Mouse (Mus musculus): Measurements from ENCODE around the gene Thpo. TPM values are rescaled to one million over a fixed set of nuclear protein-coding genes. Genes with fewer than 3 reads are reported as not detected.

Thpo gene
- total and polyA plus RNA-seq, 3 experiments = not detected

DNA sequence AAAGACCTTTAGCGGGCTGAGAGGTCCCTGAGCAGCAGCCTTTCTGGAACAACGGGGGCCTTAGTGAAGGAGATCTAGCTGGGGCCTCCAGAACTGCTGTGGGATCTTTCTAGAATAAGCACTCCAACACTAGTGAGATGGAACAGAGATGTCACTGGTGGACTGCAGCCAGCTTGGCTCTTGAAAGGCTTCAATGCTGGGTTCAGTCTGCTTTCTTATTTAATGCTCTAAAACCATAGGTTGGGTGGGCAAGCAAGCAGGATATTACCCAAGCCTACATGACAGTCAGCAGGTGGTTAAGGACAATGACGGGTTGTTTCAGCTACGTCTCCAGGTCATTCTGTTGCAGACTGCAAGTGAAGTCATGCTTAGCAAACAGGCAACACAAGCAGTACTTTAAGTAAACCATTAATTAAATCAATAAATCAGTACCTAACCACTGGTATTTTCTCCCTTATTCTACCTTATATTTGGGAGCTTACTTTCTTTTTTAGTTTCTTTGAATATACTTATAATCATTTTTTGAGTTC, 46.9 kb upstream of the Thpo start:
- no peaks in the 10 kb centered on the region for H3K79me2 ChIP-seq (ENCODE audit: control insufficient read depth, insufficient read depth, low read length, poor library complexity)
- H3K4me3 ChIP-seq (ENCODE audit: control insufficient read depth in 1 of 2, insufficient read depth in 1 of 2, low read depth in 2 of 2, low read length in 2 of 2) = no peak overlapping the region
- H3K36me3 ChIP-seq (ENCODE audit: control insufficient read depth in 1 of 2, insufficient read depth in 2 of 2, low read length in 2 of 2) = no peaks in the 10 kb centered on the region
- TF ChIP-seq MEF2A (IDR thresholded peaks at IDR 0.05; ENCODE audit: extremely low read depth, insufficient replicate concordance, low read depth, low read length, poor library complexity, severe bottlenecking) = no peak
- peaks cover 0 to 10% of the 10 kb centered on the region in 2 experiments; a peak in 3 of 4 replicates for H3K27me3 ChIP-seq (ENCODE audit: control insufficient read depth in 1 of 2, insufficient read depth in 2 of 2, low read length in 2 of 2)
- H3K9me3 ChIP-seq (replicated peaks; ENCODE audit: insufficient read depth, low read length) = no peaks in the 10 kb centered on the region
- H3K9ac ChIP-seq (ENCODE audit: control insufficient read depth, low read depth, low read length, poor library complexity, severe bottlenecking) = no peak overlapping the region
- H3K4me1 ChIP-seq (ENCODE audit: control insufficient read depth in 1 of 2, insufficient read depth in 2 of 2, low read length in 2 of 2) = no peaks in the 10 kb centered on the region
- no peak for DNase-seq (ENCODE audit: low read depth, low spot score)
- no peak overlapping the region for H3K27ac ChIP-seq (ENCODE audit: control insufficient read depth, low read depth, low read length)

DNA sequence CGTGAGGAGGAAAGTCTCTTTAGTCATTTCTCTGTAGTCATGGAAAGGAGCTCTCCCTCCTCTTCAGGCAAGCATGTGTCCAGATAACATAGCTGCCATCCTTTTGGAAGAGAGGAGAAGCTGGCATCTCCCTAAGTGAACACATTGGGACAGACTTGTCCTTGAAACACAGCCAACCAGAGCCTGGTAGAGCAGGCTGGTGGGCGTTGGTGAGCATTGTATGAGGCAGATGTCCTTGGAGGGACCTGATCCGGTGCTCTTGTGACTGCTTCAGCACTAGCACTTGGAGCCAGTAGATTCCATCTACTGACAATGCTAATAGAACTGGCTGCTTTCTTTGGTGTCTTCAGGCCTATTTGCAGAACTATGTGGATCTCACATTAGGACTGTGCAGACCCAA, 45.5 kb upstream of the Thpo start:
- Histone ChIP-seq H3K36me3 (ENCODE audit: control insufficient read depth in 1 of 2, insufficient read depth in 2 of 2, low read length in 2 of 2) (no peaks in the 10 kb centered on the region), H3K9me3 (replicated peaks; ENCODE audit: insufficient read depth, low read length) (no peaks in the 10 kb centered on the region), H3K27me3 (ENCODE audit: control insufficient read depth in 1 of 2, insufficient read depth in 2 of 2, low read length in 2 of 2) (peaks cover 0 to 4% of the 10 kb centered on the region in 2 experiments; a peak in 2 of 4 replicates), H3K4me3 (ENCODE audit: control insufficient read depth in 1 of 2, insufficient read depth in 1 of 2, low read depth in 2 of 2, low read length in 2 of 2) (no peak overlapping the region), H3K27ac (ENCODE audit: control insufficient read depth, low read depth, low read length) (no peak overlapping the region), H3K9ac (ENCODE audit: control insufficient read depth, low read depth, low read length, poor library complexity, severe bottlenecking) (no peak overlapping the region), H3K79me2 (ENCODE audit: control insufficient read depth, insufficient read depth, low read length, poor library complexity) (no peaks in the 10 kb centered on the region), H3K4me1 (ENCODE audit: control insufficient read depth in 1 of 2, insufficient read depth in 2 of 2, low read length in 2 of 2) (no peaks in the 10 kb centered on the region)
- TF ChIP-seq MAX (IDR thresholded peaks at IDR 0.05; ENCODE audit: low read length) = no peak
- TF ChIP-seq MYC (IDR thresholded peaks at IDR 0.05; ENCODE audit: low read depth, low read length) = no peak
- TF ChIP-seq HCFC1 (IDR thresholded peaks at IDR 0.05; ENCODE audit: low read depth, low read length) = no peak
- TF ChIP-seq RAD21 (IDR thresholded peaks at IDR 0.05; ENCODE audit: low read depth, low read length) = no peak
- no peak for TF ChIP-seq TBP (IDR thresholded peaks at IDR 0.05; ENCODE audit: low read depth, low read length)
- TF ChIP-seq TCF12 (IDR thresholded peaks at IDR 0.05; ENCODE audit: low read depth, low read length) = no peak
- no peak for TF ChIP-seq MYB (IDR thresholded peaks at IDR 0.05; ENCODE audit: low read depth, low read length)
- DNase-seq (ENCODE audit: low read depth, low spot score) = no peak

- Histone ChIP-seq H3K4me3 (ENCODE audit: control insufficient read depth in 1 of 2, insufficient read depth in 1 of 2, low read depth in 2 of 2, low read length in 2 of 2) (no peak overlapping the region), H3K9ac (ENCODE audit: control insufficient read depth, low read depth, low read length, poor library complexity, severe bottlenecking) (no peak overlapping the region), H3K79me2 (ENCODE audit: control insufficient read depth, insufficient read depth, low read length, poor library complexity) (no peaks in the 10 kb centered on the region), H3K27me3 (ENCODE audit: control insufficient read depth in 1 of 2, insufficient read depth in 2 of 2, low read length in 2 of 2) (peaks cover 0 to 4% of the 10 kb centered on the region in 2 experiments; a peak in 3 of 4 replicates), H3K4me1 (ENCODE audit: control insufficient read depth in 1 of 2, insufficient read depth in 2 of 2, low read length in 2 of 2) (no peaks in the 10 kb centered on the region), H3K9me3 (replicated peaks; ENCODE audit: insufficient read depth, low read length) (no peaks in the 10 kb centered on the region), H3K27ac (ENCODE audit: control insufficient read depth, low read depth, low read length) (no peak overlapping the region), H3K36me3 (ENCODE audit: control insufficient read depth in 1 of 2, insufficient read depth in 2 of 2, low read length in 2 of 2) (no peaks in the 10 kb centered on the region)
- no peak for TF ChIP-seq RCOR1 (IDR thresholded peaks at IDR 0.05; ENCODE audit: low read depth, low read length)
- no peak for TF ChIP-seq MAX (IDR thresholded peaks at IDR 0.05; ENCODE audit: low read length)
- TF ChIP-seq SMC3 (IDR thresholded peaks at IDR 0.05; ENCODE audit: low read depth, low read length) = no peak
- TF ChIP-seq TCF12 (IDR thresholded peaks at IDR 0.05; ENCODE audit: low read depth, low read length) = no peak
- no peak for TF ChIP-seq ELF1 (IDR thresholded peaks at IDR 0.05; ENCODE audit: low read depth, low read length)
- no peak for TF ChIP-seq USF2 (IDR thresholded peaks at IDR 0.05; ENCODE audit: borderline replicate concordance in 1 of 2, insufficient read depth in 1 of 2, low read depth in 1 of 2, low read length in 2 of 2)
- TF ChIP-seq GATA1 (IDR thresholded peaks at IDR 0.05; ENCODE audit: low read depth, low read length) = no peak
- no peak for TF ChIP-seq CHD2 (IDR thresholded peaks at IDR 0.05; ENCODE audit: low read length)
- TF ChIP-seq ZC3H11A (IDR thresholded peaks at IDR 0.05; ENCODE audit: low read depth, low read length) = no peak
- TF ChIP-seq E2F4 (IDR thresholded peaks at IDR 0.05; ENCODE audit: borderline replicate concordance, low read depth, low read length) = no peak
- TF ChIP-seq POLR2AphosphoS2 (IDR thresholded peaks at IDR 0.05; ENCODE audit: low read length) = no peak
- no peak for TF ChIP-seq JUND (IDR thresholded peaks at IDR 0.05; ENCODE audit: low read depth, low read length)
- no peak for TF ChIP-seq NELFE (IDR thresholded peaks at IDR 0.05; ENCODE audit: low read depth, low read length)
- TF ChIP-seq NRF1 (IDR thresholded peaks at IDR 0.05; ENCODE audit: insufficient read depth, low read depth, low read length, poor library complexity, severe bottlenecking) = no peak
- TF ChIP-seq MYB (IDR thresholded peaks at IDR 0.05; ENCODE audit: low read depth, low read length) = no peak
- no peak for TF ChIP-seq ZMIZ1 (IDR thresholded peaks at IDR 0.05; ENCODE audit: low read depth, low read length)
- no peak for TF ChIP-seq TAL1 (IDR thresholded peaks at IDR 0.05; ENCODE audit: low read length)
- TF ChIP-seq USF1 (IDR thresholded peaks at IDR 0.05; ENCODE audit: low read depth, low read length) = no peak
- TF ChIP-seq MXI1 (IDR thresholded peaks at IDR 0.05; ENCODE audit: low read depth, low read length) = no peak
- DNase-seq (ENCODE audit: low read depth, low spot score) = no peak
Measured at GRCm38 (mm10) chr16:20775021-20775420, 40.7 kb upstream of the Thpo start.

All from MEL (cell line).